Comparison of ENCODE assay signal across 15 mouse cellular contexts in the genomic region with DNA sequence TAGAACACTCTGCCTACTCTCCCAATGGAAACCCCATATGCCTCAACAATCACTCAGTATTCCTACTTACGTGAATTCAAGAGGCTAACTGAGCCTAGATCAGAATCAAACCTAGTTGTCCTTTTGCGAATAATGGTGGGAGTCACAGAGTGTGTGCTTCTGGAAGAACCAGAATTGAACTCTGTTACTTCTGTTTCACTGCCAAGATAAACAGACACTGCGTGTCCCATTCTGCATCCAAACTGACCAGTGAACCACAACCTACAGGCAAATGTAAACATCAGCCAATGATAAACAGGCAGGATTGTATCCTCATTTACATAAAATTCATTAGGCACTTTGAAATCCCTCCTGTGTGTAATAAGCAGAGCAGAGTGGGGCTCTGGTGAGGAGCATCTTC.
"Had no signal": no experiment of that assay in that cellular context is flagged by ENCODE, and none has a peak within 500 bp of the region (broad histone marks: within the 10 kb centered on the region; RNA-seq: fewer than 3 reads in every experiment).

No protein-coding gene starts in this region.

- DNase-seq: retina, postnatal 1 day; right cerebral cortex, adult 18-20 months; right cerebral cortex, postnatal 14 days; right cerebral cortex, postnatal 25 days; right cerebral cortex, postnatal 4 days; spleen, adult 18-20 months; thymus, adult 18-20 months; thymus, adult 2 months; thymus, postnatal 14 days; thymus, postnatal 25 days; thymus, postnatal 36 days; thymus, postnatal 4 days had no signal

- H3K9me3 ChIP-seq: neural tube, embryonic 15.5 days; stomach, embryonic 15.5 days had no signal

- H3K4me2 ChIP-seq: neural tube, embryonic 15.5 days; stomach, embryonic 15.5 days had no signal

- H3K4me3 ChIP-seq: neural tube, embryonic 15.5 days; stomach, embryonic 15.5 days had no signal

- H3K9ac ChIP-seq: neural tube, embryonic 15.5 days; stomach, embryonic 15.5 days had no signal

- H3K27ac ChIP-seq: neural tube, embryonic 15.5 days; stomach, embryonic 15.5 days; stomach, postnatal 0 days had no signal

- H3K36me3 ChIP-seq: neural tube, embryonic 15.5 days; stomach, embryonic 15.5 days had no signal

- H3K27me3 ChIP-seq: stomach, embryonic 15.5 days had no signal
